Mouse (Mus musculus): ENCODE measurements around the gene Col26a1.

The Col26a1 gene

GRCm38 (mm10) chr5:136810539-136811374 lies 72.3 kb downstream of the Col26a1 start:
- CTCF ChIA-PET, result no interaction called here

GRCm38 (mm10) chr5:136806379-136807056 lies 76.5 kb downstream of the Col26a1 start:
- CTCF ChIA-PET, result no interaction called here

- CTCF ChIA-PET, result no interaction called here
These were observed 78.0 kb downstream of the Col26a1 start for GRCm38 (mm10) chr5:136805019-136805418.

- CTCF ChIA-PET, result interaction anchor here (0.7 kb wide), 1 partner anchor 158 kb away, joined by 11 read pairs; no protein-coding TSS in a partner anchor
These were observed 78.8 kb downstream of the Col26a1 start for GRCm38 (mm10) chr5:136804246-136804645.

GRCm38 (mm10) chr5:136802732-136803131 lies 80.3 kb downstream of the Col26a1 start:
- CTCF ChIA-PET, result no interaction called here

GRCm38 (mm10) chr5:136796917-136797316 lies 86.1 kb downstream of the Col26a1 start:
- CTCF ChIA-PET, result no interaction called here

- CTCF ChIA-PET, result no interaction called here
These were observed 89.2 kb downstream of the Col26a1 start for GRCm38 (mm10) chr5:136793807-136794206.

GRCm38 (mm10) chr5:136792541-136792940 lies 90.5 kb downstream of the Col26a1 start:
- CTCF ChIA-PET, result interaction anchor here (0.6 kb wide), 1 partner anchor 810 kb away, joined by 4 read pairs; no protein-coding TSS in a partner anchor

GRCm38 (mm10) chr5:136791204-136791603 lies 91.8 kb downstream of the Col26a1 start:
- CTCF ChIA-PET, result interaction anchor here (0.9 kb wide), 1 partner anchor 87 kb away, joined by 3 read pairs; no protein-coding TSS in a partner anchor

GRCm38 (mm10) chr5:136790570-136791196 lies 92.3 kb downstream of the Col26a1 start:
- CTCF ChIA-PET, result interaction anchor here (0.9 to 1.2 kb wide), 2 partner anchors 87 to 90 kb away, joined by 3 to 4 read pairs; no protein-coding TSS in a partner anchor

GRCm38 (mm10) chr5:136784531-136784930 lies 98.5 kb downstream of the Col26a1 start:
- CTCF ChIA-PET, result interaction anchor here (0.6 kb wide), 1 partner anchor 359 kb away, joined by 9 read pairs; no protein-coding TSS in a partner anchor

- CTCF ChIA-PET, result no interaction called here
These were observed 100.4 kb downstream of the Col26a1 start for GRCm38 (mm10) chr5:136782600-136782999.

GRCm38 (mm10) chr5:136780465-136780864 lies 102.5 kb downstream of the Col26a1 start:
- CTCF ChIA-PET, result no interaction called here

- CTCF ChIA-PET, result no interaction called here
These were observed 103.1 kb downstream of the Col26a1 start for GRCm38 (mm10) chr5:136779946-136780345.

GRCm38 (mm10) chr5:136775548-136775947 lies 107.5 kb downstream of the Col26a1 start:
- CTCF ChIA-PET, result no interaction called here

- CTCF ChIA-PET, result no interaction called here
These were observed 109.7 kb downstream of the Col26a1 start for GRCm38 (mm10) chr5:136773044-136774039.

GRCm38 (mm10) chr5:136771132-136771531 lies 111.9 kb downstream of the Col26a1 start:
- CTCF ChIA-PET, result no interaction called here

GRCm38 (mm10) chr5:136767304-136767703 lies 115.7 kb downstream of the Col26a1 start:
- CTCF ChIA-PET, result no interaction called here

- CTCF ChIA-PET, result no interaction called here
These were observed 118.8 kb downstream of the Col26a1 start for GRCm38 (mm10) chr5:136764157-136764669.

GRCm38 (mm10) chr5:136760345-136760744 lies 122.7 kb downstream of the Col26a1 start:
- CTCF ChIA-PET, result no interaction called here

- CTCF ChIA-PET, result no interaction called here
These were observed 123.2 kb downstream of the Col26a1 start for GRCm38 (mm10) chr5:136759781-136760180.
